Mouse (Mus musculus) liver, embryonic 13.5 days (tissue): ENCODE results near the gene V1rd19. TPM values are rescaled to one million over a fixed set of nuclear protein-coding genes. Genes with fewer than 3 reads are reported as not detected.
"Not testable (repeated sequence)": the region's sequence is repeated elsewhere in the genome, so short reads cannot be mapped to it uniquely, and the experiment has no call there.

Source experiments
- ATAC-seq: fragments of 200-750 bp; cut with Nextera tagmentation; 2 replicates; pipeline ENCODE4 v1.8.0; 2017; ENCODE audit warnings: low read depth, mild to moderate bottlenecking, moderate number of reproducible peaks, moderate library complexity
- DNase-seq: peaks from one replicate; pipeline ENCODE4 v3.0.0; 2022
- H3K27ac ChIP-seq: fragments of 300-500 bp; sonication (generic); 2 replicates; pipeline ENCODE4 v1.5.1; 2015; ENCODE audit warnings: moderate library complexity, mild to moderate bottlenecking, inconsistent platforms
- H3K27me3 ChIP-seq: fragments of 300-500 bp; sonication (generic); 2 replicates; pipeline ENCODE4 v1.6.1; 2015; ENCODE audit warnings: mild to moderate bottlenecking, inconsistent platforms
- H3K36me3 ChIP-seq: fragments of 300-500 bp; sonication (generic); 2 replicates; pipeline ENCODE4 v1.6.1; 2015; ENCODE audit warnings: mild to moderate bottlenecking, inconsistent platforms
- H3K4me1 ChIP-seq: fragments of 300-500 bp; sonication (generic); replicated peaks from 2 replicates; pipeline ENCODE4 v1.6.1; 2015; ENCODE audit warnings: inconsistent platforms
- H3K4me2 ChIP-seq: fragments of 300-500 bp; sonication (generic); 2 replicates; pipeline ENCODE4 v1.6.1; 2015; ENCODE audit warnings: inconsistent platforms, mild to moderate bottlenecking, moderate library complexity
- H3K4me3 ChIP-seq: fragments of 300-500 bp; sonication (generic); replicated peaks from 2 replicates; pipeline ENCODE4 v1.5.1; 2015; ENCODE audit warnings: mild to moderate bottlenecking, inconsistent platforms
- H3K9ac ChIP-seq: fragments of 300-500 bp; sonication (generic); 2 replicates; pipeline ENCODE4 v1.6.1; 2015; ENCODE audit warnings: mild to moderate bottlenecking, inconsistent platforms
- H3K9me3 ChIP-seq: fragments of 300-500 bp; sonication (generic); replicated peaks from 2 replicates; pipeline ENCODE4 v1.6.1; 2016; ENCODE audit warnings: inconsistent platforms
- WGBS: fragments of 180-500 bp; shearing (Covaris S2); methylation state at CpG from one replicate; pipeline ENCODE4 v1.1.7; 2015; ENCODE audit not compliant: insufficient replicate concordance; 5-methylcytosine and 5-hydroxymethylcytosine counted together
- polyA plus RNA-seq: library from polyadenylated mRNA; unstranded; fragments of >200 nt; fragmentation: Nextera tagmentation; extraction: Ambion mirVana; gene quantifications from 2 replicates; pipeline ENCODE4 v1.2.1, GENCODE M21; 2015

Gene V1rd19
- polyA plus RNA-seq = not detected in 2 replicates

GRCm38 (mm10) chr7:24001391-24001790 is at the start of gene V1rd19:
Gene V1rd19 (plus strand): TSS chr7:24001691.
- Histone ChIP-seq H3K9ac (no peak within 1 kb of the TSS), H3K4me1 (no peaks in the 10 kb centered on the region), H3K4me3 (no peak within 1 kb of the TSS), H3K36me3 (no peaks in the 10 kb centered on the region), H3K27ac (no peak within 1 kb of the TSS), H3K9me3 (0 out of 2 replicates have a peak, but pooled peaks cover 4% of the 10 kb centered on the region), H3K27me3 (no peaks in the 10 kb centered on the region), H3K4me2 (no peak within 1 kb of the TSS)
- ATAC-seq = no peak
- DNase-seq = no peak
- 42% methylated on average over 2 of the region's 2 CpGs for WGBS

GRCm38 (mm10) chr7:23968044-23968443 is 33.4 kb upstream of the V1rd19 start:
- not testable (repeated sequence) for H3K9ac ChIP-seq, H3K4me2 ChIP-seq, ATAC-seq, H3K27ac ChIP-seq, H3K27me3 ChIP-seq, DNase-seq, H3K9me3 ChIP-seq, H3K4me1 ChIP-seq, H3K36me3 ChIP-seq, H3K4me3 ChIP-seq
- WGBS = 38% methylated on average over 3 of the region's 3 CpGs

GRCm38 (mm10) chr7:23974315-23974714 is 27.2 kb upstream of the V1rd19 start, which contains the start of gene Vmn1r181:
Gene Vmn1r181 (plus strand): TSS chr7:23974615.
- not testable (repeated sequence) for H3K36me3 ChIP-seq, H3K27ac ChIP-seq, H3K27me3 ChIP-seq, H3K4me1 ChIP-seq, H3K4me2 ChIP-seq, H3K4me3 ChIP-seq, H3K9me3 ChIP-seq, DNase-seq, H3K9ac ChIP-seq, ATAC-seq
- 58% methylated on average over 9 of the region's 9 CpGs for WGBS

GRCm38 (mm10) chr7:24052660-24053304 is 51.3 kb downstream of the V1rd19 start, which contains the start of gene Vmn1r183:
Gene Vmn1r183 (plus strand): TSS chr7:24053254.
- no peaks in the 10 kb centered on the region for H3K9me3 ChIP-seq
- H3K4me2 ChIP-seq = no peak within 1 kb of the TSS
- no peaks in the 10 kb centered on the region for H3K4me1 ChIP-seq
- no peak within 1 kb of the TSS for H3K9ac ChIP-seq
- H3K36me3 ChIP-seq = no peaks in the 10 kb centered on the region
- no peak within 1 kb of the TSS for H3K27ac ChIP-seq
- no peak within 1 kb of the TSS for H3K4me3 ChIP-seq
- ATAC-seq (no peak), DNase-seq (no peak)
- no peaks in the 10 kb centered on the region for H3K27me3 ChIP-seq
- WGBS = 57% methylated on average over 4 of the region's 4 CpGs

Other genes starting within 250 kb of the V1rd19 start
- not detected in 2 replicates for gene Vmn1r174, start 249.4 kb upstream of the V1rd19 start, polyA plus RNA-seq
- gene Vmn1r175, start 191.0 kb upstream of the V1rd19 start, polyA plus RNA-seq = not detected in 2 replicates
- not detected in 2 replicates for gene Vmn1r176, start 164.3 kb upstream of the V1rd19 start, polyA plus RNA-seq
- not detected in 2 replicates for gene Vmn1r177, start 135.2 kb upstream of the V1rd19 start, polyA plus RNA-seq
- not detected in 2 replicates for gene Vmn1r178, start 109.7 kb upstream of the V1rd19 start, polyA plus RNA-seq
- not detected in 2 replicates for gene Vmn1r179, start 74.7 kb upstream of the V1rd19 start, polyA plus RNA-seq
- not detected in 2 replicates for gene Vmn1r180, start 51.1 kb upstream of the V1rd19 start, polyA plus RNA-seq
- not detected in 2 replicates for gene Vmn1r181, start 27.1 kb upstream of the V1rd19 start, polyA plus RNA-seq
- gene Vmn1r183, start 51.6 kb downstream of the V1rd19 start, polyA plus RNA-seq = not detected in 2 replicates
- 10.0 and 13.1 TPM in 2 replicates for gene Zfp180, start 80.2 kb downstream of the V1rd19 start, polyA plus RNA-seq
- 1.0 TPM in 2 replicates for gene Zfp112, start 110.6 kb downstream of the V1rd19 start, polyA plus RNA-seq
- gene Zfp235, start 132.5 kb downstream of the V1rd19 start, polyA plus RNA-seq = 3.8 and 4.6 TPM in 2 replicates
- 0.61 and 0.94 TPM in 2 replicates for gene Zfp114, start 173.4 kb downstream of the V1rd19 start, polyA plus RNA-seq
- gene Zfp111, start 209.8 kb downstream of the V1rd19 start, polyA plus RNA-seq = 1.4 and 2.5 TPM in 2 replicates
- gene Zfp109, start 235.9 kb downstream of the V1rd19 start, polyA plus RNA-seq = 1.3 and 2.3 TPM in 2 replicates